Mouse (Mus musculus) heart, postnatal 0 days (tissue): ENCODE data around the gene Gmppa.

Experiments
- CTCF ChIP-seq: IDR thresholded peaks from 2 replicates; pipeline ENCODE4 v1.5.1; 2016; ENCODE audit warnings: antibody characterized with exemption, control low read depth, low read depth
- EP300 ChIP-seq: IDR thresholded peaks from 2 replicates; pipeline ENCODE4 v1.6.1; 2016; ENCODE audit warnings: antibody characterized with exemption, low read depth

DNA sequence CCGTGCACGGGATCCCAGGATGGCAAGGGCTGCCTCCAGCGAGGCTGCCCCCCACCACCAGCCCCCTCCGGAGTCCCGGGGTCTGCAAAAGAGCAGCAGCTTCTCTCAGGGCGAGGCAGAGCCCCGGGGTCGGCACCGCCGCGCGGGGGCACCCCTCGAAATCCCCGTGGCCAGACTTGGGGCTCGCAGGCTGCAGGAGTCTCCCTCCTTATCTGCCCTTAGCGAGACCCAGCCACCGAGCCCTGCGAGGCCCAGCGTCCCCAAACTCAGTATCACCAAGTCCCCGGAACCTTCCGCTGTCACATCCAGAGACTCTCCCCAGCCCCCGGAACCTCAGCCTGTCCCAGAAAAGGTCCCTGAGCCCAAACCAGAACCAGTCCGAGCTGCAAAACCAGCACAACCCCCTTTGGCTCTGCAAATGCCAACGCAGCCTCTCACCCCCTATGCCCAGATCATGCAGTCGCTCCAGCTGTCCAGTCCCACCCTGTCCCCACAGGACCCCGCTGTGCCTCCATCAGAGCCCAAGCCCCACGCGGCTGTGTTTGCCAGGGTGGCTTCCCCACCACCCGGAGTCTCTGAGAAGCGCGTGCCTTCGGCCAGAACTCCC, 13.4 kb upstream of the Gmppa start:
- TF ChIP-seq CTCF: no peak
- TF ChIP-seq EP300: no peak
